Mouse (Mus musculus) frontal cortex, postnatal 25 days (tissue): ENCODE results near the gene C1qb.

ENCODE experiments used
- DNase-seq, 2 experiments: peaks; one replicate each; pipeline ENCODE4 v3.0.0; 2022; ENCODE audit warnings: low spot score in 2 of 2

The C1qb gene

DNA sequence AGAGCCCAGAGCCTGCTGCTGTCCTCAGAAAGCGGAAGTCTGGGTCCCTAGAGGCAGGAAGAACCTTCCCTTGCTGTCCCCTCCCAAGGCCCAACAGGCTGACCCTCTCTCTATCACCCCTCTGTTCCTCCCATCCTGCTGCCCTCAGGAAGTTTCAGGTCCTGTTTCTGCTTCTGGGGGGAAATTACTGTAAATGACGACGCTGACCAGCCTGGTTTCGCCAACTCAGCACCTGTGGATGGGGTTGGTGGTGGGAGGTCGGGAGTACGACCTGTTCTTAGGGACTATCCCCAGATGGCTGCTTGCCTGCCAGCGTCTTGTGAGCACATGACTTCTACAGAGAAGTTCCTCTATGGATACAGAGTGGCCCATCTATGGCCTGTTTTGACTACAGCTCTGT, at the start of gene C1qb:
C1qb (minus strand) TSS at position 87 of the 400 bp plus-strand sequence.
- DNase-seq: no peak

- DNase-seq: no peak
These were observed 49.0 kb upstream of the C1qb start for GRCm38 (mm10) chr4:136934746-136935613.

- DNase-seq: no peak
These were observed 44.5 kb upstream of the C1qb start for GRCm38 (mm10) chr4:136930474-136930873.

- DNase-seq: no peak
These were observed 42.9 kb upstream of the C1qb start for GRCm38 (mm10) chr4:136928928-136929327.

- DNase-seq: no peak
These were observed 39.8 kb upstream of the C1qb start for GRCm38 (mm10) chr4:136925804-136926203.

- no peak for DNase-seq
These were observed 38.5 kb upstream of the C1qb start for GRCm38 (mm10) chr4:136924529-136924928.

GRCm38 (mm10) chr4:136919526-136919925, 33.5 kb upstream of the C1qb start:
- no peak for DNase-seq

DNA sequence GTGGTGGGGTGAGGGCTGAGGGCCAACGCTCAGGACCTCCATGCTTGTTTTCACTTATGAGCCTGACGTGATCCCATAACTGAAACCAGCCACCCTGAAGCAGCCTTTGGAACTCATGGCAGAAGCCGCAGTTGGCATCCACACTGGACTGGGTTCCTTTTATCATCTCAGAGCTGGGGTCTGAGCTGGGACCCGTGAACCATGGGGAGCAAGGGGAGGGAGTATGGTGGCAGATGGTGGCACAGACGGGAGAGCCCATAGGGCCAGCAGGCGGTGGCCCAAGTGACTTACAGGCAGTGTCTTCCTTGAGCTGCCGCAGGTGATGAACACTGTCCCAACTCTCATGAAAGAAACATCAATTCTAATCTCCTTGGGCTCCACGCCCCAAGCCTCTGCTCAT, 32.8 kb upstream of the C1qb start:
- DNase-seq: no peak

DNA sequence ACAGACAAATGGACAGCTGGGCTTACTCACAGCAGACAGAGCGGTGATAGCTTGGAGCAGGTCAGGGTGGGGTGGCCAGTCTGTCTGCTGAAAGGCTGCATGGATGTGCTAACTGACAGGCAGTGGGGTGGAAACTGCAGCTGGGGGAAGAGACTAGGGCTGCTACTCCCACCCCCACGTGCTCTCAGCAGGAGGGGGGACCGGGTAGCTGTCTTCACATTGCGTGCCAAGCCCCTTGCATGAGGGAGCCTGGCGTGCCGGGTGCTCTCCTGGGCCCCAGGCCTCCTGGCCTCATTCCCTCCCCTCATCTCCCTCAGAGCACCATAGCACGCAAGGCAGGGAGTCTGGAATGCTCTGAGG, 31.2 kb upstream of the C1qb start:
- no peak for DNase-seq

DNA sequence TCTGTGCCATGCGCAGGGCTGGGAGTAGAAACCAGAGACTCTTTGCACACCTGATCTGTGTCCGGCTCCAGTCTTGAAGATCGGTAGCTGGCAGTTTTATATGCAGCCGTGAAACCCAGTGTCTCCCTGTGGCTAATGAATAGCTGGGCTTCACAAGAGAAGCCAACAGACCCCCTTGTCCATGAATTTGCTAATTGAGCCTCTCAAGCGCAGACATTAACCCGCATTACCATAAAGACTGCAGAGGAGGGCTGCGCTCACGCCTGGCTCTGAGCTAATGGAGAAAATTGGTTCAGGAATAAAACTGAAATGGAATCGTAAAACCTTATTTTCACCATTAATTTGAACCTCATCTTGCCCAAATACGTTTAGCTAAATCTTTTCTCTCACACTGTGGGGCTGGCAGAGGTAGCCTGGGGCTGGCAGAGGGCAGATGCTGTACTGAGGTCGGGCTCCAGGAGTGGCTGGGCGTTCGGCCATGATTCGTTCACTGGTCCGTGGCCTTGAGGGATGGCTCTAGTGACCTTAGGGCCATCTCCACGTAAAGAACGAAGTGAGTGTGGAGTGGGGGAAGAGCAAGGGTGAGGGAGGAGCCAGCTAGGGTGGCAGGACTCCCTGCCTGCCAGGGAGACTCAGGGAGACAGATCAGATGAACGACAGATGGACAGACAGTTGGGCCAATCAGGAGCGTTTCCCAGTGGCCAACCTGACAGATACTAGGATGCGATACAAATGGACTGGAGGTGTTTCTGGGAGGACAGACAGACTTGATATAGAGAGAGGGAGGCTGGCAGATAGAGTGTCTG, 30.6 kb upstream of the C1qb start:
- DNase-seq: no peak

DNA sequence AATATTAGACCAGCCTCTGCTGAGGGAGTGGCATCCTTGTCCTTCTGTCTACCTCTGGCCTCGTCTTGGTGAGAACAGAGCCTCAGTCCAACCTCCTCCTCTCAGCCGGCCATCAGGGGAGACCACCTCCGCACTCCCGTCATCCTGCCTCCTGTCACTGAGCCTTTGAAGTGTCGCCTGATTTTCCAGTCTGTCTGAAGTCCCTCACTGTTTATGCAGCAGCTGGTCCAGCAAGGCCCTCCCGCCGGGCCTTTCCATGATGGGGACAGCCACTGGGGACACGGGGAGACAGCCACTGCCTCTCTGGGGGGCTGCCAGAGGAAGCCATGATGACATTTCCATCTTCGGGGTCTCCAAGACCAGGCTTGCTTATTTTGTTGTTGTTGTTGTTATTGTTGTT, 26.9 kb upstream of the C1qb start:
- no peak for DNase-seq

- DNase-seq: no peak
These were observed 25.8 kb upstream of the C1qb start for GRCm38 (mm10) chr4:136911804-136912203.

- DNase-seq: no peak
These were observed 25.2 kb upstream of the C1qb start for GRCm38 (mm10) chr4:136911211-136911646.

- no peak for DNase-seq
These were observed 21.8 kb upstream of the C1qb start for GRCm38 (mm10) chr4:136907809-136908208.

- DNase-seq: no peak
These were observed 21.0 kb upstream of the C1qb start for GRCm38 (mm10) chr4:136907033-136907432.

- no peak for DNase-seq
These were observed 19.0 kb upstream of the C1qb start for GRCm38 (mm10) chr4:136904767-136905539.

DNA sequence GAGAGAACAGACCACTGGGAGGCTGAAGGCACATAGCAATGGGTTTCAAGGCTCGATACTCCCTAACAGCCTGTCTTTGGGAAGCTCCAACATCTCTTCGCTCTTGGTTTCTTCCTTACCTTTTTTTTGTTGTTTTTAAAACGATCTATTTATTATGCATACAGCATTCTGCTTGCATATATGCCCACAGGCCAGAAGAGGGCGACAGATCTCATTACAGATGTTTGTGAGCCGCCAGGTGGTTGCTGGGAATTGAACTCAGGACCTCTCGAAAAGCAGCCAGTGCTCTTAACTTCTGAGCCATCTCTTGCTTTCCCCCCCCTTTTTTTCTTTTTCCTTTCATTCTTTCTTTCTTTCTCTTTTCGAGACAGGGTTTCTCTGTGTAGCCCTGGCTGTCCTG, 13.2 kb upstream of the C1qb start:
- DNase-seq: no peak

DNA sequence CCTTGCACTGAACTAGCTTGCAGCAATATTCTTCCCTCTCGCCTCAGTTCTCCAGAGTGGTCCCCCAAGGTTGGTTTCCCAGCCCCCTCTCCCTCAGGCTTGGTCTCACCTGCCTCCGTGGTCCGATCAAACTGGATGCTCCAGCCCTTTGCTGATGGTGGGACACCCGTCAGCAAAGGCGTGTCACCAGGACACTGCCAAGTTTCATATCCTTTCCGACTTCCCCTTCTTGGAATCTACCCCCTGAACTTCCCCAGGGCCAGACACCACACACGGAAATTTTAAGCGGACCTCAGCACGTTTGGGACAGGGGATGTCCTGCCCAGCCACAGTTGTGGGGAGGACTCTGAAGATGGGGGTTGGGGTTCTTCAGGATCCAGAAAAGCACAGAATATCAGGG, 12.7 kb upstream of the C1qb start, which contains the start of gene C1qa:
C1qa (minus strand) TSS at position 167 of the 400 bp plus-strand sequence.
- DNase-seq: no peak

- DNase-seq: no peak
These were observed 12.2 kb upstream of the C1qb start for GRCm38 (mm10) chr4:136898084-136898598.

DNA sequence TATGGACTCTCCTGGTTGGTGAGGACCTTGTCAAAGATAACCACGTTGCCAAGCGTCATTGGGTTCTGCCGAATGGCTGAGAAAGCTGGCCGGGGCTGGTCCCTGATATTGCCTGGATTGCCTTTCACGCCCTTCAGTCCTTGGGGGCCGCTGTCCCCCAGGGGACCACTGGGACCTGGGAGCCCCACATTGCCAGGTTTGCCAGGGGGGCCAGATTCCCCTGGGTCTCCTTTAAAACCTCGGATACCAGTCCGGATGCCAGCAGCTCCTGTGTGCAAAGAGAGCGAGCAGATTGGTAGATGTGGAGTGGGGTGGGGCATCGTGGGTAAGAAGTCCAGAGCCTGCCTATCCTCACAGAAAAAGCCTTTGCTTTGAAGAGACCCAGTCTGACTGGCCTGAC, 10.5 kb upstream of the C1qb start:
- no peak for DNase-seq

DNA sequence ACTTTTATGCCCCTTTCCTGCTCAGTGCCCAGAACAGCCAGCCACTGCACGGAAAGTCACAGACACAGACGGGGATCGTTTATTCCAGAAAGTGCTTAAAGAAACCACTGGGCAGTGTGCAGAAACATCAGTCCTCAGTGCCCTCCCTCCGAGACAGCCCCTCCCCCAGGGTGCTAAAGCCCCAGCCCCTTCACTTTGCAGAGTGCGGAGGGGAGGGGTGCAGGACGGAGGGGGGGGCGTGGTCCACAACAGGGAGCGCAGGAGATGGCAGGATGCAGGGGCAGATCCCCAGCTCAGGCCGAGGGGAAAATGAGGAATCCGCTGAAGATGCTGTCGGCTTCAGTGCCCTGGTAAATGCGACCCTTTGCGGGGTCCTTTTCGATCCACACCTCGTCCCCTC, 9.9 kb upstream of the C1qb start:
- no peak for DNase-seq

GRCm38 (mm10) chr4:136894821-136895220, 8.8 kb upstream of the C1qb start:
- DNase-seq: no peak
